Mouse (Mus musculus) erythroblast, embryonic 14.5 days (primary cell): ENCODE measurements around the gene Csnk2b. TPM values are rescaled to one million over a fixed set of nuclear protein-coding genes. Genes with fewer than 3 reads are reported as not detected.

Experiments used
- H3K27me3 ChIP-seq: 2 replicates; pipeline ENCODE4 v1.6.1; 2012; ENCODE audit warnings: inconsistent platforms; ENCODE audit not compliant: control insufficient read depth
- H3K36me3 ChIP-seq: 2 replicates; pipeline ENCODE4 v1.6.1; 2012; ENCODE audit warnings: mild to moderate bottlenecking, inconsistent platforms; ENCODE audit not compliant: control insufficient read depth
- H3K4me1 ChIP-seq: 2 replicates; pipeline ENCODE4 v1.6.1; 2012; ENCODE audit warnings: inconsistent platforms; ENCODE audit not compliant: control insufficient read depth
- H3K4me3 ChIP-seq: replicated peaks from 2 replicates; pipeline ENCODE3; 2012; ENCODE audit warnings: moderate library complexity, mild to moderate bottlenecking, inconsistent platforms
- H3K9me3 ChIP-seq: 2 replicates; pipeline ENCODE4 v1.6.1; 2012; ENCODE audit warnings: low read length, inconsistent platforms, mixed read lengths; ENCODE audit not compliant: control insufficient read depth
- GATA1 ChIP-seq: IDR thresholded peaks from 2 replicates; pipeline ENCODE4 v1.6.1; 2012; ENCODE audit warnings: low read length, inconsistent platforms, mixed read lengths
- TAL1 ChIP-seq: IDR thresholded peaks from 3 replicates; pipeline ENCODE4 v1.6.1; 2012; ENCODE audit warnings: low read length, inconsistent platforms, mixed read lengths
- polyA plus RNA-seq: library from polyadenylated mRNA; stranded (reverse); fragments of >175 nt; gene quantifications from 2 replicates; pipeline ENCODE4 v1.2.3, GENCODE M21; 2012

Gene Csnk2b
- polyA plus RNA-seq, 1 experiment, result 11.2 TPM

DNA sequence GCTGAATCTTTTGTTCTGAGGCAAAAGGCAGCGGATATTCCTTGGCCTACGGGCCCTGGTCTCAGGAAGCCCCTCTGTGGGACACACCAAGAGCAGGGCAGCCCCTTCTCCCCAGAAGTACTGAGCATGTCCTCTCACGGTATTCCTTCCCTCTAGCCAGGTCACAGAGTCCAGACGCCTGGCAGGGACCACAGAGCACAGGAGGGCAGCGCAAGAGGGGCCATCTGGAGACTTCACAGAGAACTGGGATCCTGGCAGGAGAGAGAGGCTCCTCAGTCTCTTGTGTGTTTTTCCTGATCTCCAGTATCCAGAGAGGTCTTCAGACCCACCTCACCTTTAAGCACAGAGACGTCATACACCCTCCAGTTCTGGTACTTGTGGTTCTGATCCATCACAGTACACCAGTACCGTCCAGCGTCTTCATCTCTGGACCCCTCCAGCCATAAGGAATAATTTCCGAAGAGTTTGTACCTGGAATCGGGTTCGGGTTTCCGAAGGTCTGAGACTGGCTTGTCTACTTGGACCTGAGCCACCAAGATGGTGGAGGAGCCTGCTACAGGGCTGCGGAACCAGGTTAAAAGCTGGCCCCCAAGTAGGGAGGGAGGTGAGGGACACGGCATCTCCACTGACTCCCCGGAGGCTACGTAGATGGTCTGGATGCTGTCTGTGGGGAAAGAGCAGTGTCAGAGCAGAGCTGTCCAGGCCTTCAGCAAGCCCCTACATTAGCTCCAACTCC, 38.8 kb downstream of the Csnk2b start:
- Histone ChIP-seq H3K4me3 (no peak overlapping the region), H3K27me3 (peaks cover 5% of the 10 kb centered on the region), H3K36me3 (no peaks in the 10 kb centered on the region), H3K9me3 (no peaks in the 10 kb centered on the region), H3K4me1 (peaks cover 47% of the 10 kb centered on the region)
- no peak for TF ChIP-seq GATA1
- TF ChIP-seq TAL1, result no peak

- no peaks in the 10 kb centered on the region for H3K36me3 ChIP-seq
- no peak overlapping the region for H3K4me3 ChIP-seq
- peaks cover 59% of the 10 kb centered on the region for H3K4me1 ChIP-seq
- peaks cover 24% of the 10 kb centered on the region for H3K27me3 ChIP-seq
- TF ChIP-seq GATA1 (no peak), TAL1 (no peak)
- H3K9me3 ChIP-seq, result no peaks in the 10 kb centered on the region
Observed at GRCm38 (mm10) chr17:35080710-35081109, 41.1 kb downstream of the Csnk2b start.

DNA sequence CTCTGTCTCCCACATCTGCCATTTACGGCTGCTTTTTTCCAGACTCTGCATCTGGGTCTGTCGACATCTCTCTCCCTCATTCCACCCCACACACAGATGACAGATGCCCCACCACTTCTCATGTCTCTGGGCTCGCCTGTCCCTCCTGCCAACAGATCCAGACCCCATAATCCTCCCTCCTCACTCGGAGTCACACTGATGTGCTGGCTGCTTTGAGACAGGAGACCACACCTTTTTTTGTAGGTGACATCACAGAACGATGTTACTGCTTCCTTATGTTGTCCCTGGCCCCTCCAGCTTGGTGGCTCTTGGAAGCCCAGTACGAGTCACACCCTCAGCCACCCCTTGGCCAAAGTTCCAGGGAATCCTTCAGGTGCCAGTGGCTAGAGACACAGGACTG, 41.6 kb downstream of the Csnk2b start:
- Histone ChIP-seq H3K4me3 (peak overlapping the region; percentile 59), H3K9me3 (peaks cover 2% of the 10 kb centered on the region), H3K36me3 (no peaks in the 10 kb centered on the region), H3K27me3 (peaks cover 27% of the 10 kb centered on the region), H3K4me1 (peaks cover 54% of the 10 kb centered on the region)
- no peak for TF ChIP-seq TAL1
- TF ChIP-seq GATA1, result no peak

DNA sequence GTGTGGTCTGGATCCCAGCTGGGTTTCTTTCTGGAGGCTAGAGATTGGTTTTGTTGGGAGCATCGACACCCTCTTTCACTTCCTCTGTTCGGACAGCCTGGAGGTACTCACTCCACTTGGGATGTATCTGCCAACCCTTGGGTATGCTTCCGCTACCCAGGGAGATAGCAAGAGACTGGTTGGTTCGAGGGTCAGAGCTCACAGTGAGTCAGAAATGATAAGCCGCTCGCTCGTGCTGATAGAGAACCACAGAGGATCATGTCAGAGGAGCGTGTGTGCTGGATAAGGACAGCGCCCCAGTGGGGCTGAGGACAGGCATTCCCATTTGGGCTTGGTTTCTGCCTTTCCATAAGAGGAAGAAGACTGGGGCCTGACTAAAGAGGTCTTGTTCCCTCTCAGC, 42.1 kb downstream of the Csnk2b start:
- Histone ChIP-seq H3K4me3 (peak overlapping the region; percentile 59), H3K27me3 (peaks cover 30% of the 10 kb centered on the region), H3K9me3 (peaks cover 2% of the 10 kb centered on the region), H3K36me3 (no peaks in the 10 kb centered on the region), H3K4me1 (peaks cover 50% of the 10 kb centered on the region)
- TF ChIP-seq TAL1, result no peak
- peak; percentile 67 for TF ChIP-seq GATA1

GRCm38 (mm10) chr17:35077786-35078233, 44.0 kb downstream of the Csnk2b start, which contains the start of gene Ly6g6d:
Gene Ly6g6d, minus strand, starts transcription at chr17:35078065.
- H3K27me3 ChIP-seq, result peaks cover 35% of the 10 kb centered on the region
- no peaks in the 10 kb centered on the region for H3K36me3 ChIP-seq
- H3K4me1 ChIP-seq, result peaks cover 47% of the 10 kb centered on the region
- H3K9me3 ChIP-seq, result peaks cover 2% of the 10 kb centered on the region
- H3K4me3 ChIP-seq, result no peak within 1 kb of the TSS
- TF ChIP-seq TAL1, result no peak
- TF ChIP-seq GATA1, result no peak

- no peak for TF ChIP-seq GATA1
- TF ChIP-seq TAL1, result no peak
- no peak overlapping the region for H3K4me3 ChIP-seq
- H3K27me3 ChIP-seq, result peaks cover 35% of the 10 kb centered on the region
- peaks cover 47% of the 10 kb centered on the region for H3K4me1 ChIP-seq
- no peaks in the 10 kb centered on the region for H3K36me3 ChIP-seq
- peaks cover 2% of the 10 kb centered on the region for H3K9me3 ChIP-seq
Observed at GRCm38 (mm10) chr17:35077285-35077684, 44.6 kb downstream of the Csnk2b start.

DNA sequence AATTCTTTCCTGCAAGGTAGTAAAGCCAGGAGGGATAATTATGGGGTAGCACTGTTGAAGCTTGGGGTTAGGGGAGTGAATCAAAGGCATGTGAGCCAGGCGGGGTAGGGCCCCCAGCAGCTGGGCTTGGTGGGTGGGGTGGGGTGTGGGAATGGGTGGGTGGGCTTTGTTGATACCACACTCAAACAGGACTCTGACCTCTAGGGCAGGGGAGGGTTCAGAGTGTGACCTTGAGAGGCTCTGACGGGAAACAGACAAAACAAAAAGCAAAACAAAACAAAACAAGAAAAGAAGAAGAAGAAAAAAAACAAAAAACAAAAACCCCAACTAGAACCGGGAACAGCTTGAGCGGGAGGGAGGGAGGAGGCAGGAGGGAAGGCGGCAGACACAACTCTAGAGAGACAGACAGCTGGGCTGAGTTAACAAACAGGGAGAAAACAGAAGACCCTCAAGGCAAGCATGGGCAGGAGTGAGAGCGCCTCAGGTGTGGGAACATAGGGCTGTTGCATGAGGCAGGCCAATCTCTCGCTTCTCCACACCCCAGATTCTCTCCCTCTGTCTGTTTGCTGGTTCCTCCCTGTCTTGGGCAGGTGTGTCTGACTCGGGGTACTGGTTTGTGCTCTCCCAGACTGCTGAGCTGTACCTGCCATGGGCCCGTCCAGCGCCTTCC, 45.2 kb downstream of the Csnk2b start, which contains the start of gene Ly6g6e:
Ly6g6e (plus strand) TSS at position 396 of the 670 bp plus-strand sequence.
- Histone ChIP-seq H3K4me3 (no peak within 1 kb of the TSS), H3K36me3 (no peaks in the 10 kb centered on the region), H3K27me3 (peaks cover 40% of the 10 kb centered on the region), H3K9me3 (peaks cover 2% of the 10 kb centered on the region), H3K4me1 (peaks cover 47% of the 10 kb centered on the region)
- TF ChIP-seq TAL1 (no peak), GATA1 (no peak)

- H3K36me3 ChIP-seq, result no peaks in the 10 kb centered on the region
- peaks cover 30% of the 10 kb centered on the region for H3K4me1 ChIP-seq
- peaks cover 56% of the 10 kb centered on the region for H3K27me3 ChIP-seq
- no peak overlapping the region for H3K4me3 ChIP-seq
- H3K9me3 ChIP-seq, result peaks cover 2% of the 10 kb centered on the region
- TF ChIP-seq GATA1, result no peak
- no peak for TF ChIP-seq TAL1
Observed at GRCm38 (mm10) chr17:35074097-35074496, 47.8 kb downstream of the Csnk2b start.

DNA sequence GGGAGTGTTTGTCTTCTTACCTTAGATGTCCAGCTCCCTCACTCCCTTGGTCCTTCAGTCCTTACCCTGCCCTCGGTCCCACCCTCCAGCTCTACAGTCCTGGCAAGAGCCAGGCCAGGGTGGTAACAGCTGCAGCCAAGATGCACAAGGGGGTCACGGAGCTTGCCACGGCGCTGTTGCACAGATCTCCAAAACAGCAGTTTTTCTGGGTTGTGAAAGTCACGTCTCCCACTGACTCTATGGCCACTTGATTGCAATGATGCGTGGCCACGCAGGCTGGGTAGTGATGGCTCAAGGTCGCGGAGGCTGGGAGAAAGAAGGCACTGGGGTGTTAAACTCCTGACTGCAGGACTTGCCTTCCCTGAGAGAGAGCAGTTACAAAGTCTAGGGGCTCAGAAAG, 50.4 kb downstream of the Csnk2b start:
- Histone ChIP-seq H3K4me1 (peaks cover 15% of the 10 kb centered on the region), H3K9me3 (peaks cover 2% of the 10 kb centered on the region), H3K27me3 (peaks cover 64% of the 10 kb centered on the region), H3K36me3 (no peaks in the 10 kb centered on the region), H3K4me3 (no peak overlapping the region)
- TF ChIP-seq GATA1, result no peak
- TF ChIP-seq TAL1, result no peak
